Mouse (Mus musculus): ENCODE data around the gene Ift172.

DNA sequence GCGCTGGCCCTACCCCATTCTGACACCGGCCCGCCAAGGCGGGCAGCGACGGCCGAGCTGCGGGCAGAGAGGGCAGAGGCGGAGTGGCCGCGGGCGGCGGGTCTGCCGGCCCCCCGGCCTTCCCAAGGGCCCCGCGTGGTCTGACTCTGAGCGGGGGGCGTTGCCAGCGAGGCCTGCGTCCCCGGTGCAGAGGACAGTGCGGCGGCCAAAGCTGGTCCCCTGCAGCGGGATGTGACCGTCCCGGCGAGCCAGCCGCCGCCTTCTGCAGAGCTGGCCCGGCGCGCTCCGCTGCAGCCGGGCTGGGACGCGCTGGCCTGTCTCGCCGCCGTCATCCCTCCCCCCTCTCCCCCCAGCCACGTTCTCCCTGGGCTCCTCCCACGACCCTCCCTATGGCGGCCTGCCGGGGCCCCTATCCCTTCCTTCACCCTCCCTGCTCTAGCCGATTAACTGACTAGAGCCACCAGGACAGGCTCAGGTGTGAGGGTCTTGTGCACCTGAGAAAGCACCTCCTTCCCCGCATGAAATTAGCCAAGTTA is 4.8 kb upstream of the Ift172 start, which contains the start of gene Fndc4:
- no peak for TF ChIP-seq CTCF (IDR thresholded peaks at IDR 0.05; ENCODE audit: extremely low read depth, insufficient read length, insufficient replicate concordance, low read depth, low read length)
- TF ChIP-seq POLR2A (IDR thresholded peaks at IDR 0.05; ENCODE audit: low read depth, low read length): no peak
